In the genomic region with DNA sequence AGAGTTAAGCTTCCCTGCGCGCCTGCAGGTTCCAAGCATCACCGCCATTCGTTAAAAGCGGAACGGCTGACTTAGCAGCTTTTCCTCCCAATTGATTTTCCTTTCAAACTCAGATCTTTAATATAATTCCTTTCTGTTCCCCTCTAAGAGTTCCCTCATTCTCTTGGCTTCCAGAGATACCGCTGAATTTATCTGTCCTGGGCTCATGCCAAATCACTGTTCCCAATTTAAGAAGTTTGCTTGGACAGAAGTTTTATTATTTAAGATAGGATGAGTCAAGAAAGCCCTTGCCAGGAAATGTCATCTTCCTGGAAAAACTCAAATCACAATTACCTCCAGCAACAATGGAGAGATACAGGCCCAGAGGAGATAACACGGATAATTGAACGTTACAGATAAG, we compare ENCODE assay signal across 22 mouse cellular contexts.
DNase-seq lines count a peak whose midpoint lies in the region; ATAC-seq and TF ChIP-seq lines count a peak whose summit lies in the region.
"Had no signal": no experiment of that assay in that cellular context is flagged by ENCODE, and none has a peak within 500 bp of the region (broad histone marks: within the 10 kb centered on the region; RNA-seq: fewer than 3 reads in every experiment).

No protein-coding gene starts in this region.

- peaks cover 10% of the 10 kb centered on the region; the same call in 1 of the 2 replicates for H3K4me1 ChIP-seq in kidney, embryonic 16.5 days (ENCODE audit: insufficient read depth, low read length)
- no peaks in the 10 kb centered on the region for H3K4me1 ChIP-seq in liver, postnatal 0 days (ENCODE audit: insufficient read depth)
- H3K4me1 ChIP-seq in liver, embryonic 11.5 days (replicated peaks; ENCODE audit: control insufficient read depth, insufficient read depth, low read length) = no peaks in the 10 kb centered on the region
- H3K4me1 ChIP-seq: embryonic facial prominence, embryonic 12.5 days; forebrain, embryonic 13.5 days; intestine, embryonic 15.5 days; midbrain, embryonic 12.5 days had no signal

- H3K27ac ChIP-seq in kidney, embryonic 16.5 days (ENCODE audit: low read length) = peak overlapping the region; percentile 65; the same call in 1 of the 2 replicates
- H3K27ac ChIP-seq in liver, postnatal 0 days (ENCODE audit: low read depth) = no peak overlapping the region
- no peak overlapping the region for H3K27ac ChIP-seq in liver, embryonic 11.5 days (ENCODE audit: low read depth, low read length)
- H3K27ac ChIP-seq: embryonic facial prominence, embryonic 12.5 days; forebrain, embryonic 13.5 days; hindbrain, embryonic 10.5 days; intestine, embryonic 15.5 days; left cerebral cortex, adult 2 months; midbrain, embryonic 12.5 days had no signal

- no peak for ATAC-seq in kidney, embryonic 16.5 days (ENCODE audit: low FRiP score, low TSS enrichment)
- no peak for ATAC-seq in liver, postnatal 0 days
- ATAC-seq in liver, embryonic 11.5 days (replicated peaks; ENCODE audit: low FRiP score) = no peak
- ATAC-seq: forebrain, embryonic 13.5 days; hindbrain, embryonic 16.5 days; intestine, embryonic 15.5 days had no signal

- no peaks in the 10 kb centered on the region for H3K27me3 ChIP-seq in kidney, embryonic 16.5 days (ENCODE audit: insufficient read depth, low read length)
- no peaks in the 10 kb centered on the region for H3K27me3 ChIP-seq in liver, postnatal 0 days (ENCODE audit: insufficient read depth, low read length)
- H3K27me3 ChIP-seq in liver, embryonic 11.5 days (replicated peaks; ENCODE audit: control insufficient read depth, insufficient read depth, low read length) = no peaks in the 10 kb centered on the region
- H3K27me3 ChIP-seq: embryonic facial prominence, embryonic 12.5 days; forebrain, embryonic 13.5 days; intestine, embryonic 15.5 days; midbrain, embryonic 12.5 days had no signal

- DNase-seq in adrenal gland, adult 2 months = peak; percentile 22
- no peak for DNase-seq in adrenal gland, postnatal 14 days
- DNase-seq in kidney, adult 11 months = no peak
- DNase-seq in liver, postnatal 0 days = no peak
- DNase-seq in liver, embryonic 11.5 days (ENCODE audit: low spot score) = no peak
- peak; percentile 31 for DNase-seq in brain, embryonic 14.5 days (ENCODE audit: low read depth)
- DNase-seq in cerebellum, adult 9-11 months = no peak
- DNase-seq: cerebellum, adult 11 months; cerebellum, postnatal 10 days; left cerebral cortex, postnatal 4 days; lung, adult 18-20 months; lung, postnatal 14 days; thymus, postnatal 14 days had no signal

- no peak overlapping the region for H3K4me2 ChIP-seq in kidney, embryonic 16.5 days (replicated peaks; ENCODE audit: low read depth, low read length)
- H3K4me2 ChIP-seq in liver, postnatal 0 days (ENCODE audit: low read depth, low read length) = no peak overlapping the region
- H3K4me2 ChIP-seq in liver, embryonic 11.5 days = no peak overlapping the region
- H3K4me2 ChIP-seq: embryonic facial prominence, embryonic 12.5 days; forebrain, embryonic 13.5 days; heart, embryonic 11.5 days; intestine, embryonic 15.5 days; midbrain, embryonic 12.5 days had no signal

- H3K9ac ChIP-seq in kidney, embryonic 16.5 days (replicated peaks; ENCODE audit: low read length) = no peak overlapping the region
- H3K9ac ChIP-seq in liver, postnatal 0 days (replicated peaks) = no peak overlapping the region
- no peak overlapping the region for H3K9ac ChIP-seq in liver, embryonic 11.5 days (ENCODE audit: low read depth, low read length)
- H3K9ac ChIP-seq: embryonic facial prominence, embryonic 12.5 days; forebrain, embryonic 13.5 days; intestine, embryonic 15.5 days; midbrain, embryonic 12.5 days had no signal

- no peaks in the 10 kb centered on the region for H3K9me3 ChIP-seq in kidney, embryonic 16.5 days (ENCODE audit: low read length)
- no peaks in the 10 kb centered on the region for H3K9me3 ChIP-seq in liver, postnatal 0 days (ENCODE audit: low read length)
- no peaks in the 10 kb centered on the region for H3K9me3 ChIP-seq in liver, embryonic 11.5 days (ENCODE audit: control insufficient read depth, low read length)
- H3K9me3 ChIP-seq: embryonic facial prominence, embryonic 12.5 days; forebrain, embryonic 13.5 days; hindbrain, embryonic 10.5 days; intestine, embryonic 15.5 days; midbrain, embryonic 12.5 days had no signal

- H3K4me3 ChIP-seq in kidney, embryonic 16.5 days (ENCODE audit: low read length) = no peak overlapping the region
- no peak overlapping the region for H3K4me3 ChIP-seq in liver, postnatal 0 days (ENCODE audit: low read depth, low read length)
- no peak overlapping the region for H3K4me3 ChIP-seq in liver, embryonic 11.5 days (ENCODE audit: low read depth, low read length)
- H3K4me3 ChIP-seq: embryonic facial prominence, embryonic 12.5 days; forebrain, embryonic 13.5 days; hindbrain, embryonic 10.5 days; intestine, embryonic 15.5 days; left cerebral cortex, adult 2 months; midbrain, embryonic 12.5 days had no signal

- TF ChIP-seq POLR2A in brain, embryonic 14.5 days (IDR thresholded peaks at IDR 0.05; ENCODE audit: borderline replicate concordance, extremely low read depth, insufficient read depth, insufficient read length, poor library complexity, severe bottlenecking) = no peak

- no peak for TF ChIP-seq CTCF in liver, postnatal 0 days (IDR thresholded peaks at IDR 0.05; ENCODE audit: low read depth)
- no peak for TF ChIP-seq CTCF in brain, embryonic 14.5 days (IDR thresholded peaks at IDR 0.05; ENCODE audit: borderline replicate concordance, extremely low read depth, insufficient read depth, insufficient read length)

- no peaks in the 10 kb centered on the region for H3K36me3 ChIP-seq in kidney, embryonic 16.5 days (ENCODE audit: insufficient read depth, low read length)
- no peaks in the 10 kb centered on the region for H3K36me3 ChIP-seq in liver, postnatal 0 days (replicated peaks; ENCODE audit: insufficient read depth, low read length)
- H3K36me3 ChIP-seq in liver, embryonic 11.5 days (ENCODE audit: control insufficient read depth, insufficient read depth, low read length) = no peaks in the 10 kb centered on the region
- H3K36me3 ChIP-seq: embryonic facial prominence, embryonic 12.5 days; hindbrain, embryonic 10.5 days; intestine, embryonic 15.5 days; midbrain, embryonic 12.5 days had no signal

- peak; percentile 17; the same call in 1 of the 2 replicates for TF ChIP-seq EP300 in liver, postnatal 0 days (IDR thresholded peaks at IDR 0.05; ENCODE audit: low read depth)

- 56% methylated on average over 9 of the region's 9 CpGs for WGBS in kidney, embryonic 16.5 days
- 70% methylated on average over 9 of the region's 9 CpGs for WGBS in liver, postnatal 0 days (ENCODE audit: insufficient replicate concordance)
- WGBS in liver, embryonic 11.5 days = 52% methylated on average over 9 of the region's 9 CpGs

Comparison
In these comparisons a context has a peak if more than half of its experiments do, and no peak if none do; other contexts are left out.
1. DNase-seq: peak in adrenal gland, adult 2 months (single experiment) and brain, embryonic 14.5 days (single experiment); none in adrenal gland, postnatal 14 days (single experiment), kidney, adult 11 months (single experiment), liver, postnatal 0 days (single experiment), liver, embryonic 11.5 days (single experiment) and cerebellum, adult 9-11 months (single experiment).